Mouse (Mus musculus) gastrocnemius, postnatal 25 days (tissue): Measurements from ENCODE around the gene Pbsn. TPM values are rescaled to one million over a fixed set of nuclear protein-coding genes. Genes with fewer than 3 reads are reported as not detected.
"Not testable (repeated sequence)": the region's sequence is repeated elsewhere in the genome, so short reads cannot be mapped to it uniquely, and the experiment has no call there.

Source experiments
- DNase-seq: peaks from one replicate; pipeline ENCODE4 v3.0.0; 2022
- long read RNA-seq, 2 experiments: library from polyadenylated mRNA; stranded (forward); transcript quantifications; one replicate each; pipeline ENCODE4 v2.0.0; 2021
- total RNA-seq, 2 experiments: library from RNA; stranded (reverse); gene quantifications; 1 replicate in 1 of 2; 2 replicates in 1 of 2; pipeline ENCODE4 v1.2.3; 2021

Gene Pbsn
- not detected for total RNA-seq
- long read RNA-seq, experiment 1: 0 reads
- long read RNA-seq, experiment 2: 0 reads

DNA sequence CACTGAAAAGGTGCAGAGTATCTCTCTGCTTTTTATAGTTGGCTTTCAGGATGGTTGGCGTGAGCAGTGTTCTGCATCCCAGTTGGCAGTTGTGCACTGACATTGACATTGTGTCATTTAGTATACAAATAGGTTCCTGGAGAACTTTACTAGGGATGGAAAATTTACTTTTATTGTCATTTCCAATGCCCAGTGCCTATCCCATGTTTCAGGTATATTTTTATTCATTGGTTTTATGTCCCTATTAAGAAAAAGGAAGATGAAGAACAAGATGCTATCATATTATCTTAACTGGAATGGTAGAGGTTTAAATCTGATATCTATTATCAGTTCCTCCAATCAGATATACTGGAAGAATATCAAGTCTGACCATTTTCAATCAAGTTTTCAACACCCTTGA, at the start of gene Pbsn:
Gene Pbsn, minus strand, starts transcription at position 101 of the 400 bp plus-strand sequence.
- DNase-seq: no peak

DNA sequence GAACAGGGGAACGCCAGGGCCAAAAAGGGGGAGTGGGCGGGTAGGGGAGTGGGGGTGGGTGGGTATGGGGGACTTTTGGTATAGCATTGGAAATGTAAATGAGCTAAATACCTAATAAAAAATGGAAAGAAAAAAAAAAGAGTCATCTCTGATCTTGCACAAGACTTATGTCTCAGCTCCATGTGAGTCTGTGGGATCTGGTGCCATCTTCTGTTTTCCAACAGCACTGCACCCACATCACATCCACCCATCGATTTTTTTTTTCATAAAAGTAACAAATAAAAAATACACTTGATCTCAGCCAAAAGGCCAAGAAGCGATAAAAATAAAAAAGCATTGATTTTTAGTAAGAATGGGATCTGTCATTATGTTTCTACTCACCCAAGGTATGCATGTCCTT, 26.6 kb upstream of the Pbsn start:
- DNase-seq: not testable (repeated sequence)

DNA sequence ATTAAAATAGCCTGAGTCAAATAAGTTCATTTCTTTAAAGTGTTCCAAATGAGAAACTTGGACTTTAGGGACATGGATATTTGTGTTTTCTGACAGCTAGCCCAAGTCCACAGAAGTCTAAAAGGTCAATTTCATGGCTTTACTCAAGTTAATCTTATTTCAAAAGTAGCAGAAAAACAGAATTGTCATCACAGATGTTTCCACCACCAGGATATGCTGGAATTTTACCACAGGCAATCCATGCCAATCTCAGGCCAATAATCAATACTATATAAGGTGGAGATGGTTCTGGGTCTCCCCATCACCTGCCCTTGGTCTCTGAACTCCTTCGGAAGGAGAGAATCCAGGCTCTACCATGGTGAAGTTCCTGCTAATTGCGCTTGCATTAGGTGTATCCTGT, 11.0 kb upstream of the Pbsn start, which contains the start of gene Gm14744:
Gene Gm14744, plus strand, starts transcription at position 301 of the 400 bp plus-strand sequence.
- DNase-seq: not testable (repeated sequence)

DNA sequence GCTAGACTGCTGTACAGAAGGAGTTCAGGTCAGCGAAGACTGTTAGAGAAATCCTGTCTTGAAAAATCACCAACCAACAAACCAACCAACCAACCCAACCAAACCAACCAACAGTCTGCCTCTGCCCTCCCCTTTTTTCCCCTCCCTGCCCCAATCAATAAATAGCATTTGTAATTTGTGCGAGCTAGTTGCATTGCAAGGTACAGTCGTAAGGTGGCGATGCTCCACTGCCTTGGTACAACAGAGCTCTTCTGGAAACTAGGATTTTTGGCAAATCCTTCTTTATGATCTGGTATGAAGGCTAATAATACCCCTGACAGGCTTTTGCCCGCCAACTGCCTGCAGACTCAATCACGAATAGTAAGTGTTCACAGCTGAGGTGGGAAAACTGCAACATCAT, 41.4 kb downstream of the Pbsn start:
- no peak for DNase-seq

- peak; percentile 51 for DNase-seq
Observed at GRCm38 (mm10) chrX:77810608-77811206, 42.7 kb downstream of the Pbsn start.

GRCm38 (mm10) chrX:77808602-77809001, 44.8 kb downstream of the Pbsn start:
- no peak for DNase-seq

- no peak for DNase-seq
Observed at GRCm38 (mm10) chrX:77802293-77802692, 51.1 kb downstream of the Pbsn start.

DNA sequence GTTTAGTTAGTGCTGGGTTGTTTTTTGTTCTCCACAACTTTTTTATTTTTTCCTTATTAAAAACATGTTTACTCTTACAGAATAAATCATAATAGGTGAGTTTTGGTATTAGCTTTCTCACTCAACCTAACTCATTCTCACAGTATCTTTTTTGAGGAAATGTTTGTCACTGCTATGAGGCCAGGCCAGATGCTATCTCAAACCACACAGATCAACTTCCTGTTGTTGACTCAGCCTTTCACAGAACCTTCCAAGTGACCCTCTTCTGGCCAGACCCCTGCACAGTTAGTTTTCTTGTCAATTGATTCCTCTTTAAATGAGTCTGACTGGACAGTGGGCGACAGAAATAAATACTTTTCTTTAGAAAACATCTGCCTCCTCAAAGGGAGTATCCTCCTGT, 51.9 kb downstream of the Pbsn start:
- DNase-seq: no peak

DNA sequence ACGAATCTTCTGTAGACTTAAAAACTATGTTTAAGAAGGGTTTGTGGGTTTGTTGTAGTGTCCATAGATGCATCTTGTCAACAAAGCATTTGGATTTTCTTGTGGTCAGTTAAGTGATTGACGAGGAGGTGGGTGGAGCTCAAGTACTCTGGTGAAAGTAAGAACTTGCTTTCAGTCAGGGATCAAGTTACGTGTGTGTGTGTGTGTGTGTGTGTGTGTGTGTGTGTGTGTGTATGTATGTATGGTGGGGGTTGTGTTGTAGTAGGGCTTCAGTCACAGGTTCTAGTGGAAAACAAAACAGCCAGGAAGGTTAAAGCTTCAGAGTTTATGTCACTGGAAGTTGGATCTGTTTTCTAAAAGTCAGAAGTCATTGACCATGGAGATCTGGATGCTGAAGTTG, 53.9 kb downstream of the Pbsn start:
- DNase-seq: no peak

DNA sequence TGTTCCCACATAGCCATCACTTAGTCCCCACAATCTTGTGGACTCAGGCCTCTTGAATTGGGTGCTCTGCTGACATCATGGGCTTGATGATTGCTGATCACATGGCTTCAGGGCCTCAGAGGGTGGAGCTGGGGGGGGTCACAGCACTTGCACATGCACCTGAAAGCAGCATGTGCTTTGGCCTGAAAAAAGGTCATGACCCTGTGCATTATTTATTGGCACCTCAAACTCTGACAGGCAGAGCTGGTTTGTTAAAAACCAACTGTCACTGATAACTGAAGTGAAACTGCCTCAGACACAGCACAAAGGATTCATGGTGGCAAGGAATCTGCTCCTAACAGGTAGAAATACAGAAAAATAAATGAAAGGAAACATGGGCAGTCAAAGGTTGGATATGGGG, 55.6 kb downstream of the Pbsn start:
- DNase-seq: no peak

GRCm38 (mm10) chrX:77796916-77797315, 56.5 kb downstream of the Pbsn start:
- no peak for DNase-seq

DNA sequence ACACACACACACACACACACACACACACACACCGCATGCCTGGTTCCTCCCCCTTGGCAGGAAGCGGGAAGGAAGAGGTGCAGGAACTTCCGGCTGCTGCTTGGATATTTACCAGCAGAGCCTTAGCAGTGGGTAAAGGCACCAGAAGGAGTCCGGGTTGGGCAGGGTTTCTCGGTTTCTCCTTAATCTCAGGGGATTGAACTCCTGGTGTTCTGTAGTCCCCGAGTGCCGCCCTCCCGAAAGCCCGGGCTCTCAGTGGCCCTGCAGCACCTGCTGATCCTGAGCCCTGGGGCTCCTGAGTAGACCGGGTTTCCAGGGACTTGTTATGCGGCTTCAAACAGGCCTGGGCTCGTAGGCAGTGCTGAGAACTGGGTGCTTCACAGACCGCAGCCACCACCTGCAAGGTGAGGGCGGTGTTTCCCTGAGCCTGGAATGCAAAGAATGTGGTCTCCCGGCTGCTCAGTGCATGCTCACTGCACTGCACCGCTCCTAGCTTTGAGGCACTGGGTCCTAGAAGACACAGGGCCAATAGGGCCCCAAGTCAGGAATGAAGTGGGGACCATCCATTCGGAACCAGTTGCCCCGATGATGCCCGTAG, 57.1 kb downstream of the Pbsn start, which contains the start of gene Prkx:
Gene Prkx, minus strand, starts transcription at position 41 of the 598 bp plus-strand sequence.
- peak; percentile 33 for DNase-seq

DNA sequence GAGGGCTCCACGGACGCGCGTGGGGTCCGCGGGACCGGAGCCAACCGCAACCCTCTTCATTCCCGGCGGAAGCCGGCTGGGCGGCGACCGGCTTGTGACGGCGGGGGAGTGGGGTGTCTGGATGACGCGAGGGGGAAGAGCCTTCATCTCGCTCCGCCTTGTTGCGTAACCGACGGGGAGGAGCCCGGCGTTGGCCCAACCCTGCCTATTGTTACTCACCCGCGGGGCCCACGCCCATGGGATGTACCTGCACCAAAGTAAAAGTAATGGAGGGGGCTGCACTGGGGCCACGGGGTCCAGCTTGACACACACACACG, 57.6 kb downstream of the Pbsn start:
- DNase-seq: peak; percentile 83

- DNase-seq: peak; percentile 9
Observed at GRCm38 (mm10) chrX:77794962-77795857, 58.2 kb downstream of the Pbsn start.

GRCm38 (mm10) chrX:77788675-77789074, 64.7 kb downstream of the Pbsn start:
- DNase-seq: no peak

Other genes with a start within 250 kb of the Pbsn start
- 1 to 10 TPM; 5.1 to 5.7 TPM for gene Prkx, start 57.3 kb downstream of the Pbsn start, total RNA-seq
- not detected for gene Gm14744, start 11.1 kb upstream of the Pbsn start, total RNA-seq
- gene 5430402E10Rik, start 71.4 kb upstream of the Pbsn start, total RNA-seq: not detected
- not detected for gene Obp1a, start 237.8 kb upstream of the Pbsn start, total RNA-seq